Mouse (Mus musculus) neural tube, embryonic 12.5 days (tissue): ENCODE measurements around the gene Dcdc2c. TPM values are rescaled to one million over a fixed set of nuclear protein-coding genes. Genes with fewer than 3 reads are reported as not detected.
A peak's percentile ranks its signal among the peaks of the same experiment; 100 is the strongest.

Experiments
- ATAC-seq: fragments of 200-750 bp; cut with Nextera tagmentation; 2 replicates; pipeline ENCODE4 v1.8.0; 2017; ENCODE audit warnings: low read depth, mild to moderate bottlenecking, moderate TSS enrichment, moderate library complexity; ENCODE audit not compliant: low FRiP score
- H3K27ac ChIP-seq: fragments of 300-500 bp; sonication (generic); 2 replicates; pipeline ENCODE4 v1.5.1; 2016
- H3K27me3 ChIP-seq: fragments of 300-500 bp; sonication (generic); replicated peaks from 2 replicates; pipeline ENCODE4 v1.6.1; 2016; ENCODE audit warnings: mild to moderate bottlenecking
- H3K36me3 ChIP-seq: fragments of 300-500 bp; sonication (generic); 2 replicates; pipeline ENCODE4 v1.6.1; 2016; ENCODE audit warnings: mild to moderate bottlenecking
- H3K4me1 ChIP-seq: fragments of 300-500 bp; sonication (generic); 2 replicates; pipeline ENCODE4 v1.6.1; 2016
- H3K4me2 ChIP-seq: fragments of 300-500 bp; sonication (generic); replicated peaks from 2 replicates; pipeline ENCODE4 v1.6.1; 2016; ENCODE audit warnings: mild to moderate bottlenecking
- H3K4me3 ChIP-seq: fragments of 300-500 bp; sonication (generic); 2 replicates; pipeline ENCODE4 v1.5.1; 2016
- H3K9ac ChIP-seq: fragments of 300-500 bp; sonication (generic); 2 replicates; pipeline ENCODE4 v1.6.1; 2016; ENCODE audit warnings: mild to moderate bottlenecking
- H3K9me3 ChIP-seq: fragments of 300-500 bp; sonication (generic); 2 replicates; pipeline ENCODE4 v1.6.1; 2016; ENCODE audit warnings: mild to moderate bottlenecking
- WGBS: fragments of 180-500 bp; shearing (Covaris S2); methylation state at CpG from one replicate; pipeline ENCODE4 v1.1.7; 2016; 5-methylcytosine and 5-hydroxymethylcytosine counted together
- polyA plus RNA-seq: library from polyadenylated mRNA; unstranded; fragments of >200 nt; fragmentation: Nextera tagmentation; extraction: Ambion mirVana; gene quantifications from 2 replicates; pipeline ENCODE4 v1.2.1, GENCODE M21; 2016

Dcdc2c gene
- 0.43 TPM in 1 of 2 replicates, not detected in the other for polyA plus RNA-seq

- H3K4me3 ChIP-seq = no peak within 1 kb of the TSS
- no peak within 1 kb of the TSS for H3K27ac ChIP-seq
- H3K9ac ChIP-seq = no peak within 1 kb of the TSS
- no peaks in the 10 kb centered on the region for H3K36me3 ChIP-seq
- H3K4me1 ChIP-seq = no peaks in the 10 kb centered on the region
- ATAC-seq = no peak
- H3K27me3 ChIP-seq = no peaks in the 10 kb centered on the region
- H3K4me2 ChIP-seq = peak within 1 kb of the TSS; percentile 22
- H3K9me3 ChIP-seq = no peaks in the 10 kb centered on the region
- 76% methylated on average over 15 of the region's 15 CpGs for WGBS
Observed at GRCm38 (mm10) chr12:28552299-28552698, at the start of gene Dcdc2c. Dcdc2c (minus strand) TSS chr12:28552399.

- Histone ChIP-seq H3K4me2 (no peak overlapping the region), H3K4me3 (no peak overlapping the region), H3K9ac (no peak overlapping the region), H3K9me3 (no peaks in the 10 kb centered on the region), H3K4me1 (no peaks in the 10 kb centered on the region), H3K27ac (no peak overlapping the region), H3K36me3 (no peaks in the 10 kb centered on the region), H3K27me3 (no peaks in the 10 kb centered on the region)
- WGBS = 63% methylated on average over 2 of the region's 2 CpGs
- ATAC-seq = no peak
Observed at GRCm38 (mm10) chr12:28598526-28598991, 46.4 kb upstream of the Dcdc2c start.

GRCm38 (mm10) chr12:28598110-28598509 lies 45.9 kb upstream of the Dcdc2c start:
- H3K9ac ChIP-seq = no peak overlapping the region
- WGBS = 46% methylated on average over 3 of the region's 3 CpGs
- no peak for ATAC-seq
- no peak overlapping the region for H3K27ac ChIP-seq
- no peaks in the 10 kb centered on the region for H3K27me3 ChIP-seq
- H3K4me1 ChIP-seq = no peaks in the 10 kb centered on the region
- H3K4me3 ChIP-seq = no peak overlapping the region
- H3K36me3 ChIP-seq = no peaks in the 10 kb centered on the region
- H3K9me3 ChIP-seq = no peaks in the 10 kb centered on the region
- H3K4me2 ChIP-seq = no peak overlapping the region

- H3K27ac ChIP-seq = no peak overlapping the region
- H3K4me3 ChIP-seq = no peak overlapping the region
- H3K27me3 ChIP-seq = no peaks in the 10 kb centered on the region
- H3K4me1 ChIP-seq = no peaks in the 10 kb centered on the region
- 76% methylated on average over 9 of the region's 9 CpGs for WGBS
- ATAC-seq = no peak
- H3K9me3 ChIP-seq = no peaks in the 10 kb centered on the region
- H3K9ac ChIP-seq = no peak overlapping the region
- H3K4me2 ChIP-seq = no peak overlapping the region
- no peaks in the 10 kb centered on the region for H3K36me3 ChIP-seq
Observed at GRCm38 (mm10) chr12:28597699-28598098, 45.5 kb upstream of the Dcdc2c start.

GRCm38 (mm10) chr12:28596851-28597250 lies 44.7 kb upstream of the Dcdc2c start:
- Histone ChIP-seq H3K4me3 (no peak overlapping the region), H3K4me2 (no peak overlapping the region)
- ATAC-seq = no peak

GRCm38 (mm10) chr12:28590428-28590827 lies 38.2 kb upstream of the Dcdc2c start:
- Histone ChIP-seq H3K4me2 (no peak overlapping the region), H3K36me3 (no peaks in the 10 kb centered on the region), H3K9ac (no peak overlapping the region), H3K27me3 (no peaks in the 10 kb centered on the region), H3K4me3 (no peak overlapping the region), H3K9me3 (no peaks in the 10 kb centered on the region), H3K4me1 (0 out of 2 replicates have a peak, but pooled peaks cover 8% of the 10 kb centered on the region), H3K27ac (no peak overlapping the region)
- no peak for ATAC-seq
- 55% methylated on average over 13 of the region's 13 CpGs for WGBS

More at GRCm38 (mm10) chr12:28596851-28597250, 44.7 kb upstream of the Dcdc2c start:
- Histone ChIP-seq H3K27ac (no peak overlapping the region), H3K27me3 (no peaks in the 10 kb centered on the region), H3K4me1 (no peaks in the 10 kb centered on the region), H3K9ac (no peak overlapping the region), H3K36me3 (no peaks in the 10 kb centered on the region), H3K9me3 (no peaks in the 10 kb centered on the region)

- ATAC-seq = peak; percentile 95
- H3K36me3 ChIP-seq = no peaks in the 10 kb centered on the region
- WGBS = 10% methylated on average over 24 of the region's 24 CpGs
- no peaks in the 10 kb centered on the region for H3K9me3 ChIP-seq
- H3K4me1 ChIP-seq = 0 out of 2 replicates have a peak, but pooled peaks cover 8% of the 10 kb centered on the region
- H3K27me3 ChIP-seq = no peaks in the 10 kb centered on the region
- no peak overlapping the region for H3K27ac ChIP-seq
- peak overlapping the region; percentile 31 for H3K4me3 ChIP-seq
- peak overlapping the region; percentile 67 for H3K4me2 ChIP-seq
- peak overlapping the region; percentile 57 for H3K9ac ChIP-seq
Observed at GRCm38 (mm10) chr12:28589090-28589868, 37.1 kb upstream of the Dcdc2c start.

GRCm38 (mm10) chr12:28587949-28588348 lies 35.8 kb upstream of the Dcdc2c start:
- no peaks in the 10 kb centered on the region for H3K9me3 ChIP-seq
- no peak overlapping the region for H3K9ac ChIP-seq
- no peaks in the 10 kb centered on the region for H3K27me3 ChIP-seq
- H3K4me3 ChIP-seq = no peak overlapping the region
- WGBS = 63% methylated on average over 6 of the region's 6 CpGs
- H3K4me1 ChIP-seq = 0 out of 2 replicates have a peak, but pooled peaks cover 8% of the 10 kb centered on the region
- no peak overlapping the region for H3K4me2 ChIP-seq
- no peaks in the 10 kb centered on the region for H3K36me3 ChIP-seq
- no peak overlapping the region for H3K27ac ChIP-seq
- no peak for ATAC-seq

- Histone ChIP-seq H3K27ac (no peak overlapping the region), H3K4me3 (no peak overlapping the region), H3K4me1 (0 out of 2 replicates have a peak, but pooled peaks cover 5% of the 10 kb centered on the region), H3K27me3 (no peaks in the 10 kb centered on the region), H3K4me2 (no peak overlapping the region), H3K9ac (no peak overlapping the region), H3K36me3 (no peaks in the 10 kb centered on the region), H3K9me3 (no peaks in the 10 kb centered on the region)
- 71% methylated on average over 3 of the region's 3 CpGs for WGBS
- no peak for ATAC-seq
Observed at GRCm38 (mm10) chr12:28584036-28584435, 31.8 kb upstream of the Dcdc2c start.

- Histone ChIP-seq H3K4me2 (no peak within 1 kb of the TSS), H3K9ac (no peak within 1 kb of the TSS), H3K36me3 (no peaks in the 10 kb centered on the region), H3K27me3 (no peaks in the 10 kb centered on the region), H3K4me1 (no peaks in the 10 kb centered on the region), H3K9me3 (no peaks in the 10 kb centered on the region), H3K27ac (no peak within 1 kb of the TSS), H3K4me3 (no peak within 1 kb of the TSS)
- ATAC-seq = no peak
- 87% methylated on average over 8 of the region's 8 CpGs for WGBS
Observed at GRCm38 (mm10) chr12:28582423-28582822, 30.2 kb upstream of the Dcdc2c start, which contains the start of gene Allc. Allc (minus strand) TSS chr12:28582523.

- H3K27me3 ChIP-seq = no peaks in the 10 kb centered on the region
Observed at GRCm38 (mm10) chr12:28579132-28579531, 26.9 kb upstream of the Dcdc2c start.

GRCm38 (mm10) chr12:28578147-28578546 lies 25.9 kb upstream of the Dcdc2c start:
- Histone ChIP-seq H3K4me3 (no peak overlapping the region), H3K27me3 (no peaks in the 10 kb centered on the region), H3K9ac (no peak overlapping the region), H3K9me3 (no peaks in the 10 kb centered on the region), H3K36me3 (no peaks in the 10 kb centered on the region), H3K4me2 (no peak overlapping the region), H3K4me1 (no peaks in the 10 kb centered on the region), H3K27ac (no peak overlapping the region)
- no peak for ATAC-seq
- 98% methylated on average over 3 of the region's 3 CpGs for WGBS

More at GRCm38 (mm10) chr12:28579132-28579531, 26.9 kb upstream of the Dcdc2c start:
- Histone ChIP-seq H3K27ac (no peak overlapping the region), H3K9me3 (no peaks in the 10 kb centered on the region), H3K4me2 (no peak overlapping the region), H3K36me3 (no peaks in the 10 kb centered on the region), H3K4me3 (no peak overlapping the region), H3K4me1 (no peaks in the 10 kb centered on the region), H3K9ac (no peak overlapping the region)
- ATAC-seq = no peak
- 39% methylated on average over 4 of the region's 4 CpGs for WGBS
